Mouse (Mus musculus) layer of hippocampus, postnatal 10 days (tissue): Measurements from ENCODE around the gene Plcb4. TPM values are rescaled to one million over a fixed set of nuclear protein-coding genes. Genes with fewer than 3 reads are reported as not detected.

Source experiments
- DNase-seq, 2 experiments: peaks; one replicate each; pipeline ENCODE4 v3.0.0; 2021; ENCODE audit warnings: low spot score in 2 of 2
- total RNA-seq, 2 experiments: library from RNA; stranded (reverse); gene quantifications; 2 replicates each; pipeline ENCODE4 v1.2.3; 2021

Gene Plcb4
- total RNA-seq, 2 experiments from 2014 or later, result 20.2 to 23.7 TPM

DNA sequence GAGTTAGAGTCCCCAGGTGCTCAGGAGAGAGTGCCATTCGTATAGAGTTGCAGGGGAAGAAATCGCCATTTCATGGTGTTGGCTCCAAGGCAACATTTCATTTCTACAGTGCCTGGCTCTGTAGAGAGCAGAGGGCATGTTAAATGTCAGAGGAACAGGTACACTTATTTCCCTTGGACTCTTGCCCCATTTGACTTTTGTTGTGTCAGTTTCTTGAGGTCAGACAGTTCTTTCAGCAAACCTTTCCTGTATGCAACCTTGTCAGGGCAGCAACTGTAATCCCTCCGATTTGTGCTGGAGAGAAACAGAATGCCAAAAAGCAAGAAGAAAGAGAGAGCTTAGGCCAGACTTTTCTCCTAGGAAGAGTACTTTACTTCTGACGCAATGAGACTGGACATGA is 189.4 kb downstream of the Plcb4 start:
- DNase-seq, result no peak

DNA sequence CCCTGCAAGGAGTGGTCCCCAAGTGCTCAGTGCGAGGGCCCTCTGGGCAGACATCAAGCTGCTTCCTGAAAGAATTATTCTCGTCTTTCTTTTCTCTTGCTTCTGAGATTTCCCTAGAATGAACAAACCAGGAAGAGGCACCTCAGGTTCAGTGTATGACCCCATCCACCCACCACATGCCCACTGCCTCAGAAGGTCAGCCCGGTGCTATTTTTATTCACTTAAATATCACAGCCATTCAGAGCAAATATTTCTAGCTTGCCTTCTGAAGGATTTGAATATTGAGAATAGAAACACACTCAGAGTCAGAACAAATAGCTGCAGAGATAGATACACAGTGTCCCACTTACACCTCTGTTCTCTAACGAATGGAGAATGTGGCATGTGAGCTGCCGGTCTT is 193.2 kb downstream of the Plcb4 start:
- no peak for DNase-seq

DNA sequence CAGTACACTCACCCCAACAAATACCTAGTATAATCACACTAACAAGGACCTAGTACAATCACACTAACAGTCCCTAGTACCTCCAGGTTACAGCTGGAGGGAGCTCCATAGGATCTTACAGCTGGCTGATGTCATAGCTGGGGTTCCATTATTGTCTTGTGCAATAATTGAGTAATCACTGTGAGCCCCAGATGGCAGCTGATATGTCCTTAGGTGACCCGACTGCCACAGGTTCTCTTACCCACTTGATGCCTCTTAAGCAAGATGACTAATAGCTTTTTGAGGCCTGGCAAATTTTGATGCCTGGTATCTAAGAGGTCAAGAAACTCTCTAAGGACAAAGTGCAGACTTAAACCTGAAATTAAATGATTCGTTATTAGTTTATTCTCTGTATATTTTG is 194.3 kb downstream of the Plcb4 start:
- DNase-seq, result no peak

DNA sequence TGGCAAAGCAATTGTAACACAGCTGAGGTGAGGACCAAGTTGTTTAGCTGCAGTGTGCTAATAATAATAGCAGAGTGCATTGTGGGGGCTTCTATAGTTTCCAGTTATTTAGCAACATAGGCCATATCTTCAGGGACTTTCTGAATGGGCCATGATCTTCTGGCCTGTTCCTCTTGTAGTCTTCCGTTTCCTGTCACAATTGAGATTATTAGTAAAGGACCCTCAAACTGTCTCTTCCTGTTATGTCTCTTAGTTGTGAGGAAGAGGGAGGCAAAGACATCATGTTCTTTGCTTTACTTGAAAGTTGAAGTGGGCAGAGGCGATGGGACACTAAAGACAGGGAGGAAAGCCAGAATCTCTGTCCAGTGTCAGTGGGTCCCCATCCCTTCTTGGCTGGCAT is 195.2 kb downstream of the Plcb4 start:
- no peak for DNase-seq

DNA sequence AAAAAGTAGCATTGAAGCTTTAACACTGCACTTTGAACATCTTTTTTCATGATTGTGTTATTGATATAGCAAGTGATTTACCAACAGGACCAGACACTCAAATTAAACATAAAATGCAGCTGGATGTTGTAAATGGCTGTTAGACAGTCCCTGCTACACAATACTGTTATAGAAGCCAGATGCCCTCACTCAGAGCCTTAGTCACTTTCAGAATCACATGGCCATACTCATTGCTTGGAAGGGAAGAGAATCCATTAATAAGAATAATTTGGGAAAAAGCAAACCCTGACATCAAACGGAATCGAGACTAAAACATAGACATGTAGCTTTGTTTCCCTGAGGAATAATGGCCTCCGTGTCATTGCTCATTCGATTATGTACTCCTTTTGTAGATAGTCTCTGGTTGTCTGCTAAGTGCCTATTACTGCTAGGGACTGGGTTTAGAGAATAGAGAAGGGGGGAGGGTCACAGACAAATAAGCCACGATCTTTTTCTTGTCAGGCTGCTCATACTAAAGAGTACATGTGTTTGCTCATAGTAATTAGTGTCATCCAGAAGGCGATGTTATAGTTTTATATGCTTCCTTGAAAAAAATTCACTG is 197.2 kb downstream of the Plcb4 start:
- no peak for DNase-seq

DNA sequence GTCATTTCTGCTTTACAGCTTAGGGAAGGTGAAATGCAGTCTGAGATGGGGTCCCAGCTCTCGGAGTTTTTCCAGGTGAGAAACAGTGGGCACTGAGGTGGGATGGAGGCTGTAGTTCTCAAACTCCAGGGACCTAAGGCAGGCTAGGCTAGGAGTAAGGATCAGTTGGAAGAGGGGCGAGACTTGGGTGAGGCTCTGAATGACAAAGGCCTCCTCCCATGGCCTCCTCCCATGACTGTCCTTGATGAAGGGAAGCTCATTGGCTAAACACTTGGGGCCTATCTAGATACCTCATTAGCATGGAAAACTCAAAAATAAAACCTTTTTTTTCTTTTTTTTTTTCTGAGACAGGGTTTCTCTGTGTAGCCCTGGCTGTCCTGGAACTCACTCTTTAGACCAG is 198.0 kb downstream of the Plcb4 start:
- DNase-seq, result no peak

DNA sequence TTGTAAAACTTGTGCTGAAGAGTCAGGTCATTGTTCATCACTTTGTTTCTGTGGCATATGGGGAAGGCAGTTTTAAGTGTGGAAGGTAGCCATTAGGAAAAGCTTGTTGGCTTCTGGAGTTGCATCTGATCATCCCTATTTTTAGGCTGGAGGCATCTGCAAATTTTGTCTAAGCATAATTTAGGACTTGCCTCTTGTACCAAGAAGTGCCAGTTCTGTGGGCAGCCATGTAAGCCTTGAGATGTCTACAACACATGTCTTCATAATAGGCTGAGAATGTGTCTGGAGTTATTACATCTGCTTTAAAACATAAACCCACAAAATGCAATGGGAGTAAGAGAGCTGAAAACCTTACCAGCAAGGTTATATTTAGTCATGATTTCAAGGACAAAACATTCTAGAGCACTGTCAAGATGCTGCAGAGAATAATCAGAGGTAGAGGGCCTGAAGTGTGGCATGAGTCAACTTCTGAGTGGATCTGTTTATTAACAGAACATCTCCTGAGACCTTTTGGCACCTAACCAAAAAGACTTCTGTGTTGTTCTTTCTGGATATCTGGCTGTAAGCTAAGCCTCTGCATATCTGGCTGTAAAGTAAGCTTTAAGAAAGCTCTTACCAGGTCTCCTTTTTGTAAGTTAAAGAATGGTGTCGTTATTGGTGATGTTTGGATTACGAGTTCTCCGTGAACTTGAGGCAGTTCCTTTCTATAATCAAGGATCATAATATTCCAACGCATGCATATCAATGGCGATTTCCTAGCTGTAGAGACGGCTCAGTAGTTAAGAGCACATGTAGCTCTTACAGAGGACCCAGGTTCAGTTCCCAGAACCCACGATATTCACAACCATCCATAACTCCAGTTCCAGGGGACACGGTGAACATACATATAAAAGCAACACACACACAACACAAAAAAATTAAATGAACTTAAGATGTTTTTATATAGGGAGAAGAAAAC is 203.0 kb downstream of the Plcb4 start:
- no peak for DNase-seq

DNA sequence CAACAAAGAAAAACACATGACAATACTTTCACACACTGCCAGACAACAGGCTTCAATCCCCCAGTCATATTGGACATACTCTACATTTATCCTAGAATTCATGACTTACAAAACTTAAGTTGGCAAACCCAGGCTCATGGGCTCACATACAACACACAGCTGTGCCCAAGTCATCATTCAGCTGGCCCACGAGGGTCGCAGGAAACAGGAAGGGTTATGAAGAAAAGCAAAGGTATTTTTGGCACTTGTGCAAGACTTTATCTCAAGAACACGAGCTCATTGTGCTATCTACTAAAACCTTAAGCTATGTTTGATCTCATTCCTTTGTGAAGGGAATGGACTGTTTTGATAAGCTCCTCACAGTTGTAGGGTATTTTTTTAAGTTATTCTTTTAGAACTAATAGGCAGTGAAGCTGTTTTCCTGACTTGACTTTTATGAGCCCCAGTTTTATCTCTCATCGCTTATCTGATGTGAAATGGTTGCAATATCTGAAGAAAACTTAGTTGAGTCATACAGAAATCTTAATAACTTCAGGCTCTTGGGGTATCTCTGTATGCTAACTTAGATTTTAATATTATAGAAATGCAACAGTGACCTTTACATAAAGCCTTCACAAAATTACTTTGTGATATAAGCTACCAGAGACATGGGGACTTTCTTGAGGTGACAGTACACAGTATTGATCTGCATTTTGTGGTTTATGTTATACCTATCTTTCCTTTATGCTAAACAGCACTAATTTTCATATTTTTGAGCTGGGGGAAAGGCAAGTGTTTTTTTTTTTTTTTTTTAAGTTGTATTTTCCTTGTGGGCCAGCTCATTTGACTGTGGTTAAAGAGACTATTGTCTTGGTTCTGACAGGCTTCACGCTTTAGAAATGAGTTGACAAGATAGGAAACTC is 203.9 kb downstream of the Plcb4 start:
- DNase-seq, result no peak

DNA sequence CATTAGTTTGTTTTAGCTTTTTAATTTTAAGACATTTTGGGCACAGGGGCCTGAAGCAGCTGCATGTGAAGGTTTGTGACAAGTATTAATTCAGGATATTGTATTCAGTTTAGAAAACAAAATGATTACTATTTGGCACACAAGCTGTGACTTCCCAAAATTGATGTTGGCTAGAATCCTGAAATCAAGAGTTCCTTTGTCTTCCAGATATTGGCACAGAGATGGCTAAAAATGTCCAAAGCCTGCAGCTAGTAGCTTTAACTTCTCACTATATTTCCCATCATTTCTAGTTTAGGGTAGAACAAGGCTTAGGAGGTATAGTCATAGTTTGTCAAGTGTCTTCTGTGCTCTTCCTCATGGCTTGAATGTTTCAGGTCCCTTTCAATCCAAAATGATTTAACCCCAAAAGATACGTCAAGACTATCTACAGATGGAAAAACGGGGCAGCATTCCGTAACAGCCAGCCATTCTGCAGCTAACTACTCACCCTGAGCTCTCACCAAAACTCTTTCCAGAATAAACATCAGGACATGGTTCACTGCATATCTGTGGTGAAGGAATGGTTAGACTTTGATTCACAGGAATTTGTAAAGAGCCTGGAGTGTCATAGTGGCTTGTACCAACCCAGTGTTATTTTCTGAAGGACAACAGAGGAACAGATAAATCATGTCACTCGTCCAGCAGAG is 204.7 kb downstream of the Plcb4 start:
- DNase-seq, result no peak

DNA sequence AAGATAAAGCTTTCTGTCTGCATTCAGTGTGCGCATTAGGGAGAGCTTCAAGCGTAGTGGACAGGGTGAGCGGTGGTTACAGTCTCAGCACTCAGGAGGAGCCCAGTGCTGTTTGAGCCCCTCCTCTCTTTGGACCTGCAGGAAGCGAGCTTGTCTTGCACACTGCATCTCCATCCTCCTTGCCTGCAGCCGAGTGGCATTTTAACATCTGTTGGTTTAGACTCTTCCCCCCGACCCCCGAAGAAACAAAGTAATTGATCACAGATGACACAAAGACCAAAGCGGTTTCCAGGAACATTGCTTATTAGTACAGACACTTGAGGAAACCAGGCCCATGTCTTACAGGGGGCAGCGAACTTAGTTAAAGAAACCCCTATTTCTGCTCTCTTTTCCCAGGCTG is 207.6 kb downstream of the Plcb4 start:
- DNase-seq, result no peak

DNA sequence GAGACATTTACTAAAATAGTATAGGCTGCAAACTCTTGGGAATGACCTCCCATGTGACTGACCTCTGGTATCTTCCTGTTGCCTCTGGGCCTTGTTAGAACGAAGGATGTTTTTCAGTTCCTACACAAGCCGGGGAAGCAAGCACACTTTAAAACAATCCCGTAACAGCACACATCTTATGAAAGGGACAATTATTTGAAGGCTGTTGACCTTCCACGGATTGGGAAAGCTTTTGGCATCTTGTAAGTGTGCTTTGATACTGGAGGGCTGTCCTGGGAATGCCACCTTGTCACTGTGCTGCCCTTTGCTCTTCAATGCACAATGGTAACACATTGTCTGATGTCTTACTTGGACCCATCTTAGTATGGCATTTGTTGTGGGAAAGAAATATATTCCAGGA is 208.0 kb downstream of the Plcb4 start:
- no peak for DNase-seq

DNA sequence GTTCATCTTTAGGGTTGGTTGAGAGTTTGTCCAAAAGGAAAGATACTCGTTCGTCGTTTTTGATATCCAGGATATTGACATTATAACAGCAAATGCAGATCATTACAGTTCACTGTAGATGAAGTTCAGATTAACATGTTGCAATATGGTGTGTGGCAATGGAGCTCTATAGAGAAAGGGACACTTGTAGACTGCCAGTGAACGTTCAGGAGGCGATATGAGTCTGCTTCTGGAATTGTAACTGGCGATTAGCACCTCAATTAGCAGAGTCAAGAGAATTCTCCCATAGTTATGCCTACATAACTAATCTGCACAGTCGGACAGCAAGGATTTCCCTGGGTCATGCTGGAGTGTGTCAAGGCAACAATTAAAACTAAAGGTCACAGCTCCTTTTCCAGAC is 210.8 kb downstream of the Plcb4 start:
- no peak for DNase-seq

DNA sequence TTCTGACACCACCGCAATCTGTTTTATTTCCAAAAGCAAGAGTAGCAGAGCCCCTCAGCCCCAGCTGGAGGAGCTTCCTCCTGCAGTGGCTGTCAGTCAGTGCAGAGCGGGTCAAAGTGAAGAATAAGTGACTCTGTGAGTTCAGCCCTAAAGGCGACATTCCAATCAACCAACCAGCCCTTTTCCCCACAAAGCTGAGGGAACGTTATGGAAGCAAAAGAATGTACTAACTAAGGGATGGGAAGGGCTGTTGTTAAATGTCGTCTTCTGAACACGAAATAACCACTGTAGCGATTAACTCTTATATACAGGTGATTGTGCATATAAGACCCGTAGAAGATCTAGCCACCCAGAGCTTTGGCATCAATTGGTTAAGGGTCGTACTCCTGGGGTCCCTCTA is 214.3 kb downstream of the Plcb4 start:
- no peak for DNase-seq

DNA sequence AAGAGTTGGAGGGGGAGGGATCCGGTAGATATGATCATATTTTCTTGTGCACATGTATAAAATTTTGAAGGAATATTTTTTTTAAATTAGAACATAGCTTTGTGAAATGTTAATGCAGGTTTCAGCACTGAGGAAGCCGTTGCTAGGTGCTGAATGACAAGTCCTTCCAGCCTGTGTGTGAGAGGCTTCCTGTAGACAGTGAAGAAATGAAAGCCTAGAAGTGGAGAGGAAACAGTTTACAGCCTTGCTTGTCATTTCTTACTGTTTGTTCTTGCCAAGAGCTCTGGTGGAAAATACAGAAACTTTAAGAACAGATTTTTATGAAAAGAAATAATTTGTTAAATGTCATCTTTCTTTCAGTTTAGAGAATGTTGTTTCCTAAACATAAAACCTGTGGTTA is 214.9 kb downstream of the Plcb4 start:
- no peak for DNase-seq

DNA sequence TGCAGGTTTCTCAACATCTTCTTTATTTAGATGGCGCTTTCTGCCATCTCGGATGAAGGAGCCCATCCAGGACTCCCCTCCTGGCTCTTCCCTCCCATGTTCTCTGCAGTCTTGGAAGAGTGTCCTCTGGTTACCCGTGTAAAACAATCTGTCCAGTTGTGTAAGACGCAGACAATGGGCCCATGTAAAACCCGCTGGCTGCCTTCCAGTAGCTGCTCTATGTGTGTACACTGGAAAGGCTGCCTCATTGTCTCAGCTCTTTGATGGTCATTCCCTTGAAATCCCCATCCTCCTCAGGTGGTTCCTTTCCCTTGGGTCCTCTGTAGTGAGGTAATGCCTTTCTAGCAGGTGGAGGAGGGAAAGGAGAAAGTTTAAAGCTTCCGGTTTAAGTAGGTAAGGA is 216.7 kb downstream of the Plcb4 start:
- no peak for DNase-seq

DNA sequence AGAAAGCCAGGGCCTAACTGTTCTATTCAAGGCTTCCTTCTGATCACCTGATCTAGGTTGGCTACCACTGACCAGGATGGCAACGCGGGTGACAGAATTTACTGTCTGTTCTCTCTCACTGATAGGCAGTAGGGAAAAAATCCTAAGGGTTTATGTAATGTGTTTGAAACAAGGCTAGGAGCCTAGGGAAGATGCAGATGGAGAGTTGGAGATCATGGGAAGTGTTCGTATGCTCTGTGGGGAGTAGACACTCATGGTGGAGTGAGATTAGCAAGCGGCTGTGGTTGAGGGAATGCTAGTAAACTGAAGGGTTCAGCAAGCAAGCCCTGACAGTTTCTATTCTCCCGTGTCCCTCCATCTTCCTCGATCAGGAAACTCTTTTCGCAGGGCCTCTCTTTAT is 220.5 kb downstream of the Plcb4 start:
- no peak for DNase-seq

DNA sequence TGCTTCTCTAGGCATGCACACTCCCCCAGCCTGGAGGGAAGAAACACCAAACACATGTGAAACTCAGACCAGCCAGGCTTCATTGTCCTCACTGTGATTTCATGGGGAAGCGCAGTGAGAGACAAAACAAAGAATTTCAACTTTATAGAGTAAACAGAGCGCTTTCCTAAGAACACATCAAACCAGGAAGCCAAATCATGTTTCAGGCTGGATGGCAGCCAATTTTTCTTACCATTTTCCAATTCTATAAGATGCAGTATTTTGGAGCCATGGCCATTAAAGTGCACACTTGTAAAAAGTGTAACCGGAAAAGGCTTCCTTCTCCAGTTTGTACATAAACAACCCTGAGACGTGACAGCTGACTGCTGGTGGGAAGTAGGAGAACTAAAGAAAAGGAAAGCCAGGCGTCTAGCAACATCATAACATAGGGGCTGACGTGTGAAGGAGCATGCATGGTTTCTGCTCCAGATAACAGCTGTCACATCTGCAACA is 221.5 kb downstream of the Plcb4 start:
- no peak for DNase-seq

DNA sequence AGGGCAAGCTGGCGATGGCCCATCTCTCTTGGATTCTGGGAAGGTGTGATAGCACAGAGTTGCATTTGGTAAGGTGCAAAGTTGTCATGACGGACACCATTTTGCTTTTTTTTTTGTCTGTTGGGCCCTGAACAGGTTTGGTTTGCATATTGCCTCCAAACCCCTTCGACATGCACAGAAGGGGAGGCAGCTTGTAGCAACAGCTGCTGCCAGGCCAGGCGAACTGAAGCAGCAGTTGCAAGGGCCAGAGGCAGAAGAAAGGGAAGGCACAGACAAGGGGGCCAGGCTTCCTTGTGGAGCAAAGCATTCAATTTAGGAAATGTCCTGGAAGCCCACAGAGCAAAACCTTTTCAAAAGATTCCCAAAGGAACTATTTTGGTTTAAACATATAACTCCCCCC is 224.5 kb downstream of the Plcb4 start:
- DNase-seq, result no peak

DNA sequence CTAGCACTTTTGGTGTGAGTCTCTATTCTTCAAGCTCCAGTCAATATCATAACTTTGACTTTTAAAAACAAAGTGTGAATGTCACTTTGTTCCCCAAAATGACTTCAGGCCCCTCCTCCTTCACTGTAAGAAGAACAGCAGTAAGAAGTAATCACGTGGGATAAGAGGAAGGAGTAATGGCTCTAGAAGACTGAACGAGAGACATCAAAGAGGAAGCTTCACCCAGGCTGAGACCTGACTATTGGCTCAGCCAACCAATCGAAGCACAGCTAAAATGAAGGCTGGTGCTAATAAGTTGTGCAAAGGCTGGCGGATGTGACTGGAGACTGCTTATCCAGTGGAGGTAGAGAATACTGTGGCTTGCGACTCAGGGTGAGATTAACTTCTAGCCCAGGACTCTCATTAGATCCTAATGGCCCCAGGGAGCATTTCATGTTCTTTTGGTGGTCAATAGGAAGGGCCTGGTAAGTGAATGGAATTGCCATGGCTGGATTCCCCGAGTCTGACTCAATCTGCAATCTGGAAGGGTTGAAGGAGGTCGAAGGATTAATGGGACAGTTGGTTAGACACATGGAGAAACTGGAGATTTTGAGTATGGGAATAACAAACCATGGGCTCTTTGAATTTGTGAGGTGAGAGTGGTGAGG is 225.8 kb downstream of the Plcb4 start:
- no peak for DNase-seq

DNA sequence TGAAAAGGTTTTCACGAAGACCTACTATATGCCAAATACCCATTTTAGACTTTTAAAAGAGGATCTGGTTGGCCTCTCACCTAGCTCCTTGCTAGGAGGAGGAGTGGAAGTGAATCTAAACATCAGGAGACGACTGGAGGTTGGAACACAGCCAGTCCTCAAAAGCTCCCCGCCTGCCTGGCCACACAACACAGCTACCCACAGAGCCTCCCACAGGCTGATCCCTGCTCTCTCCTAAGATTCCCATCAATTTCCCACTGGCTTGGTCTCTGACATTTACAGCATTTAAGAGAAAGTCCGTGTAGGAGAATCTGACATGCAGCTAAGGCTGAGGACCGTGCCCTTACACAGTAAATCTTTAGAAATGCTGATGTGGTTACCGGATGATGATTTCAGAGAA is 226.8 kb downstream of the Plcb4 start:
- no peak for DNase-seq
